Mouse (Mus musculus) macrophage (primary cell): ENCODE results near the gene Traf3. TPM values are rescaled to one million over a fixed set of nuclear protein-coding genes. Genes with fewer than 3 reads are reported as not detected.

ENCODE experiments used
- H3K27ac ChIP-seq: fragments of 350-480 bp; formaldehyde crosslinking; 2 replicates; pipeline ENCODE4 v1.9.0; 2021
- H3K36me3 ChIP-seq: fragments of 350-480 bp; formaldehyde crosslinking; 2 replicates; pipeline ENCODE4 v1.9.0; 2021; ENCODE audit errors: inconsistent target
- H3K4me3 ChIP-seq: fragments of 350-480 bp; formaldehyde crosslinking; 2 replicates; pipeline ENCODE4 v1.9.0; 2021; ENCODE audit errors: inconsistent target
- H3K79me2 ChIP-seq: fragments of 350-480 bp; formaldehyde crosslinking; 2 replicates; pipeline ENCODE4 v1.9.0; 2021; ENCODE audit errors: inconsistent target
- WGBS: methylation state at CpG from one replicate; pipeline ENCODE4 v1.1.7; 2026; ENCODE audit warnings: inconsistent platforms; ENCODE audit not compliant: missing documents; 5-methylcytosine and 5-hydroxymethylcytosine counted together
- polyA plus RNA-seq: library from polyadenylated mRNA; stranded (reverse); fragments of 250-400 nt; gene quantifications from 3 replicates; pipeline ENCODE4 v1.2.4, GENCODE M21; 2018; ENCODE audit warnings: inconsistent platforms

Gene Traf3
- polyA plus RNA-seq, 1 experiment from 2014 or later: 9.0 TPM

GRCm38 (mm10) chr12:111203945-111204344 is 37.8 kb downstream of the Traf3 start:
- peaks cover 99% of the 10 kb centered on the region for H3K79me2 ChIP-seq
- 87% methylated on average over 3 of the region's 3 CpGs for WGBS
- no peaks in the 10 kb centered on the region for H3K36me3 ChIP-seq
- no peak overlapping the region for H3K27ac ChIP-seq
- H3K4me3 ChIP-seq: no peak overlapping the region

GRCm38 (mm10) chr12:111207641-111208040 is 41.5 kb downstream of the Traf3 start:
- no peak overlapping the region for H3K27ac ChIP-seq
- no peak overlapping the region for H3K4me3 ChIP-seq
- H3K36me3 ChIP-seq: no peaks in the 10 kb centered on the region
- 94% methylated on average over 2 of the region's 3 CpGs for WGBS
- peaks cover 99% of the 10 kb centered on the region for H3K79me2 ChIP-seq

GRCm38 (mm10) chr12:111211729-111212128 is 45.6 kb downstream of the Traf3 start:
- H3K27ac ChIP-seq: no peak overlapping the region
- no peaks in the 10 kb centered on the region for H3K36me3 ChIP-seq
- 89% methylated on average over 5 of the region's 5 CpGs for WGBS
- no peak overlapping the region for H3K4me3 ChIP-seq
- H3K79me2 ChIP-seq: peaks cover 89% of the 10 kb centered on the region; the same call in 1 of the 2 replicates

- Histone ChIP-seq H3K79me2 (peaks cover 39% of the 10 kb centered on the region; the same call in 1 of the 2 replicates), H3K36me3 (peaks cover 16% of the 10 kb centered on the region)
- WGBS: 97% methylated on average over 6 of the region's 6 CpGs
Measured at GRCm38 (mm10) chr12:111218867-111219266, 52.7 kb downstream of the Traf3 start.

GRCm38 (mm10) chr12:111225197-111225780 is 59.1 kb downstream of the Traf3 start:
- 61% methylated on average over 10 of the region's 10 CpGs for WGBS

More at GRCm38 (mm10) chr12:111218867-111219266, 52.7 kb downstream of the Traf3 start:
- H3K4me3 ChIP-seq: no peak overlapping the region
- H3K27ac ChIP-seq: no peak overlapping the region

GRCm38 (mm10) chr12:111227410-111227809 is 61.2 kb downstream of the Traf3 start:
- Histone ChIP-seq H3K27ac (no peak overlapping the region), H3K79me2 (peaks cover 15% of the 10 kb centered on the region; the same call in 1 of the 2 replicates), H3K4me3 (no peak overlapping the region), H3K36me3 (peaks cover 2% of the 10 kb centered on the region)
- WGBS: 39% methylated on average over 4 of the region's 4 CpGs

More at GRCm38 (mm10) chr12:111225197-111225780, 59.1 kb downstream of the Traf3 start:
- Histone ChIP-seq H3K27ac (no peak overlapping the region), H3K36me3 (peaks cover 16% of the 10 kb centered on the region), H3K79me2 (no peaks in the 10 kb centered on the region), H3K4me3 (no peak overlapping the region)

- no peak overlapping the region for H3K4me3 ChIP-seq
- H3K79me2 ChIP-seq: peaks cover 18% of the 10 kb centered on the region; the same call in 1 of the 2 replicates
- 96% methylated on average over 5 of the region's 5 CpGs for WGBS
- H3K36me3 ChIP-seq: no peaks in the 10 kb centered on the region
- H3K27ac ChIP-seq: no peak overlapping the region
Measured at GRCm38 (mm10) chr12:111228488-111228887, 62.3 kb downstream of the Traf3 start.

- H3K4me3 ChIP-seq: no peak overlapping the region
- WGBS: 80% methylated on average over 2 of the region's 2 CpGs
- H3K27ac ChIP-seq: no peak overlapping the region
- peaks cover 18% of the 10 kb centered on the region; the same call in 1 of the 2 replicates for H3K79me2 ChIP-seq
- no peaks in the 10 kb centered on the region; the same call in 1 of the 2 replicates for H3K36me3 ChIP-seq
Measured at GRCm38 (mm10) chr12:111230793-111231192, 64.6 kb downstream of the Traf3 start.

- peaks cover 15% of the 10 kb centered on the region; the same call in 1 of the 2 replicates for H3K36me3 ChIP-seq
- H3K27ac ChIP-seq: no peak overlapping the region
- peaks cover 18% of the 10 kb centered on the region; the same call in 1 of the 2 replicates for H3K79me2 ChIP-seq
- H3K4me3 ChIP-seq: no peak overlapping the region
- WGBS: 89% methylated on average over 4 of the region's 4 CpGs
Measured at GRCm38 (mm10) chr12:111233798-111234197, 67.6 kb downstream of the Traf3 start.

GRCm38 (mm10) chr12:111234383-111234782 is 68.2 kb downstream of the Traf3 start:
- no peak overlapping the region for H3K27ac ChIP-seq
- H3K36me3 ChIP-seq: peaks cover 21% of the 10 kb centered on the region
- H3K4me3 ChIP-seq: no peak overlapping the region
- WGBS: 98% methylated on average over 9 of the region's 9 CpGs
- H3K79me2 ChIP-seq: peaks cover 18% of the 10 kb centered on the region; the same call in 1 of the 2 replicates

- Histone ChIP-seq H3K4me3 (no peak overlapping the region), H3K27ac (no peak overlapping the region), H3K79me2 (peaks cover 18% of the 10 kb centered on the region; the same call in 1 of the 2 replicates), H3K36me3 (peaks cover 32% of the 10 kb centered on the region)
- 98% methylated on average over 6 of the region's 6 CpGs for WGBS
Measured at GRCm38 (mm10) chr12:111235631-111236030, 69.5 kb downstream of the Traf3 start.

GRCm38 (mm10) chr12:111237611-111238188 is 71.5 kb downstream of the Traf3 start:
- WGBS: 97% methylated on average over 16 of the region's 16 CpGs
- H3K27ac ChIP-seq: no peak overlapping the region
- H3K36me3 ChIP-seq: peaks cover 40% of the 10 kb centered on the region
- peaks cover under 1% of the 10 kb centered on the region; the same call in 1 of the 2 replicates for H3K79me2 ChIP-seq
- no peak overlapping the region for H3K4me3 ChIP-seq

- 95% methylated on average over 5 of the region's 5 CpGs for WGBS
- Histone ChIP-seq H3K4me3 (no peak overlapping the region), H3K27ac (no peak overlapping the region), H3K36me3 (peaks cover 45% of the 10 kb centered on the region), H3K79me2 (no peaks in the 10 kb centered on the region; the same call in 1 of the 2 replicates)
Measured at GRCm38 (mm10) chr12:111238345-111238744, 72.2 kb downstream of the Traf3 start.

- H3K36me3 ChIP-seq: peaks cover 50% of the 10 kb centered on the region
- no peak overlapping the region for H3K4me3 ChIP-seq
- WGBS: 79% methylated on average over 4 of the region's 4 CpGs
- no peaks in the 10 kb centered on the region; the same call in 1 of the 2 replicates for H3K79me2 ChIP-seq
- no peak overlapping the region for H3K27ac ChIP-seq
Measured at GRCm38 (mm10) chr12:111238778-111239177, 72.6 kb downstream of the Traf3 start.

- no peak overlapping the region for H3K4me3 ChIP-seq
- peaks cover 61% of the 10 kb centered on the region for H3K36me3 ChIP-seq
- H3K27ac ChIP-seq: no peak overlapping the region
- H3K79me2 ChIP-seq: no peaks in the 10 kb centered on the region; the same call in 1 of the 2 replicates
- WGBS: 96% methylated on average over 10 of the region's 10 CpGs
Measured at GRCm38 (mm10) chr12:111239930-111240329, 73.8 kb downstream of the Traf3 start.
